Mouse (Mus musculus): ENCODE measurements around the gene Dnlz.

Gene Dnlz

DNA sequence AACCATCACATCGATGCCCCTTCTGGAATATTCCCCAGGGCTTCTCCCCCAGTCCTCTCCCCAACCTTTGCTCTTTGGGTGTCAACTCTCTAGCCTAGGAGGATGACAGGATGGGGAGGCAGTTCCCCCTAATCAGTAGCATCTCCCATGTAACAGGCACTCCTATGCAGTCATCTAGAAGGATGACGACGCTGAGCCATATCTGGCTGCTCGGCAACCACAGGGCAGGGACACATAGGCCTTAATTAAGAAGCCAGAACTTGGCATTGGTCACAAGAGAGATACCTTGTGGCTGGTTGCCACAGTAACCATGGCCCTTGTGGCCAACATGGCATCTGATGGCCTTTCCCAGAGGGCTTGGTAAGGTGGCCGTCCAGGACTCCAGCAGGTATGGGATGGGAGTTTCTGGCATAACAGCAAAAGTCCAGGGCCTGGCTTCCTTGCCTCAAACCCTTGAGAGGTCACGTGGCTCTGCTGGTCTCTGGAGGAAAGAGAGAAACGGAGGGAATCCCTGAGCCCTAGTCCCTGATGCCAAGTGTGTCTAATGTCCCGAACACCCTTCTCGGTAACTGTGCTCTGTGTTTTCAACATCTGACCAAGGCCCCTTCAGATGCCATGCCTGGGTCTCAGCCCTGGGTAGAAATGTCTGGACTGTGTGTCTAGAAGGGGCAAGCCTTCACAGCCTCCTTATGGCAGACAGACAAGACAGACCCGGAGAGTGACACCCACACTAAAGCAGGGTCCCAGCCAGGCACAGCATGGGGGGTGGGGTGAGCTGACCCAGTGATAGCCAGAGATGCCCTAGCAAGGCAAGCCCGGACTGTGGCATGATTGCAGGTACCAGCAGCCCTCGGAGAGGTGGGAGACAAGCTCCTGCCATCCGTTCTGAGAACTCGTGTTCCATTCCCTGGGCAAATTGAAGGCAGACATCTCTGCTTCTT lies 31.4 kb downstream of the Dnlz start:
- peak; percentile 37 for DNase-seq (ENCODE audit: inconsistent ontology term)

DNA sequence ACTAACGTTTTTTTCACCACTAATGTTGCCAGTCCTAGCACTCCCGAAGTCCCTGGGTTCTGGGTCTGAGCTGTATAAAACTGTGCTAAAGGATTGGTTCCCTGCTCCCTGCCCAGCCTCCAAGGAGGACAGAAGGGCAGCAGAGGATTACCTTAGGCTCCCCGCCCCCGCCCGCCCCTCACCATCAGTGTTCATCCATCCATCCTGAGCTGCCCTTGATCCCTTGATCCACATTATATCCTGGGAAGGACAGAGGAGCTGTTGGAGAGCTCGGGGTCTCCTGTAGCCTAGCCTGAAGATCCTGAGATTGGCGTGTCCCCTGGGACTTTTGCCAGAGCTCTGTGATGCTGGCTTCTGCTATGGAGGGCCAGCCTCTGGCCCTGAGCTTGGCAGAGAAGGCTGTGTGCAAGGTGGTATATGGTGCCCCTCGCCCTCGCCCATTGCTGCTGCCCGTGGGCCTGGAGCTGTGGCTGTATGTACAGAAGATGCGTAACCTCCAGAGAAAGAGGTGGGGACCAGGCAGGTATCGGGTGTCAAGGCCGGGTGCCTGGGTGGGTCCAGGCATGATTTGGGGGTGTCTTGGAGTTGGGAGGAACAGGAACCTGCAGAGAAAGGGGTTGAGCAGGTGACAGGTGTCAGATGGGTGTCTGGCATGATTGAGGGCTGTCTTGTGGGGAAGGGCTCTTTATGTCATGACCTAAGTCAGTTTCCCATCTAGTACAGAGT lies 32.2 kb downstream of the Dnlz start:
- DNase-seq (ENCODE audit: inconsistent ontology term): no peak

DNA sequence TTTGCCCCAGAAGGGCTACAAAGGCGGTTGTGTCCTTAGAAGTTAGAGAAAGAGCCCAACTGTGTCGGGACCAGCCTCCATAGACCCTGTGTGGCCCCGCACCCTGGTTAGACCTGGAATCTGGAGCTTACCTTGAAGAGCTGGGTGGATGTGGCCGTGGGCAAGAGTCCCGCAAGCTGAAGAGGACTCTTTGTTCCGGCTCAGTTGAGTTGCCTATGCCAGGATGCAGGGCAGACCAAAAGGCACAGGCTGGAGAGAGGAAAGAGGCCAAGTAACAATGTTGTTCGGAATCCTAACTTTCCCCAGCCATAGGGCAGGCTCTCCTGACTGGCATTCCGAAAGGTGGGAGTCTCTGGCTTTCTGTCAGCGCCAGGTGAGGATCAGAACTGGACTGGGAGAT lies 32.8 kb downstream of the Dnlz start:
- no peak for DNase-seq (ENCODE audit: inconsistent ontology term)

DNA sequence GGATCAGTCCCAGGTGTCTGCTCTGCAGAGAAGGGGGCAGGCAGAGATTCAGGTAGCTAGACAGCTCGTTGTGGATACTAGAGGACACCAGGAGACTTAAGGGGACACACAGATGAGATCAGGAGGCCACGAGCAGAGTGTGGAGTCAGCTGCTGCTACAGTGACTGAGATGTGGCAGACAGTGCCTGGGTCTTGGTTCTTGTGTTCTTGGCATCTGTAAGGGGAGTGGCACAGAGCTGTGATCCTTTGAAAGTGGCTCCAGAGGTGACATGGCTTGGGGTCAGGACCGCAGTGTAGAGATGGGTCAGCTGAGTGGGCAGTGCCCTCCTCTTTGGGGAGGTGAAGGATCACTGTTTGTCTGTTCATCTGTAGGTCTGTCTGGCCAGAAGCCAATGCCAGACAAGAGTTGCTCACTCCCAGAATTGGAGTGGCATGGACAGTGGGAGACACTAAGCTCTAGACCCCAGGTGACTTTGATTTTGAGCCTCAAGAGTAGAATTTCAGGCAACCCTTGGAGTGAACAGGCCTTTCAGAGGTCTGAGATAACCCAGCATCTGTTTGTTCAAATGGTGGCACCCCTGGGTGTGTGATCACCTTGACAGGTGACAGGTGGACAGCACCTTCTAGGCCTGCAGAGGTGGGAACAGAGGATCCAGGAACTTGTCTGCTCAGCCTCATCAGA lies 33.8 kb downstream of the Dnlz start:
- DNase-seq (ENCODE audit: inconsistent ontology term): no peak

DNA sequence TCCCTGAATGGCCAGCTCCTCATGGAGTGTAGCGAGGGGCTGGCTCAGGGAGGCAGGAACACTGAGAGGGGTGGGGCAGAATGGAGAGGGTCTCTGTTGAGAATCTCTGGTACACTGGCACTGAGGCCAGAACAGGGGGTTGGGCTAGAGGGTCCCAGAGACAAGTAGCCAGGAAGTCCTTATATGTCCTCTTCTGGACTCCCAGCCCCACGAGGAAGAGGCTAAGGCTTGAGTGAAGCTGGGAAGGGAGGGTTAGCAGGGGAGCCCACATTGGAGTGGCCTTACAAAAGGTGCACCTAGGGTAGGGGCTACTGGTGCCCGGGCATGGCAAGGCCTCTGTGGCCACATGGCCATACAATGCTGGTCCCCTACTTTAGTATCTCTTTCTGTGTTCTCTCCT lies 34.5 kb downstream of the Dnlz start:
- DNase-seq (ENCODE audit: inconsistent ontology term): no peak

DNA sequence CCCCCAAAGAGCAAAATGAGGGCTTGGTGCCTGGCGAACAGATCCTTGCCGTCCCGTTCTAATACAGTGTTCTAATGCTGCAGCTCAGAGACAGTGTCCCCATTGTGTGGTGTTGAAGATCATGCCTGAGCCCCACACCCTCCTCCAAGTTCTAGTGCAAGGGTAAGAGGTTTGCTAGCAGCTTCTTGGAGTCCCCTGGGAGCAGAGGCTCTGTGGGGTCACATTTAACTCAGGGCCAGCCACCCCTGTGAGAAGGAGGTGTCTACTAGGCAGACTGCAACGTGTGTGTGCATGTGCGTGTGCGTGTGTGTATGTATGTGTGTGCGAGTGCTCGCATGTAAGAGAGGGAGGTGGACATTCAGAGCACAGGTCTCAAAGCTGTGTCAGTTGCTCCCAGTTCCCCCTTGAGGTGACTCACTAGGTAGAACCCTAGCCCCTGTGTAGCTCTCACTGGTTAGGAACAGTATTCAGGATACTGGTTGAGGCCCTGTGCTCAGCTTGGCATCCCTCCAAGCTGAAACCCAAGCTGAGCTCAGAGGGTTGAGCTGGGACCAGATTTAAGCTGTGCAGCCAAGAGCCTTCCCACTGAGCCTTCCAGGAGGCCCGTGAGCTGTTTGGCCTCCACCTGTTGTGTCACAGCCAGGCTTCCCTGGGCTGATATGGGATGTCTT lies 35.2 kb downstream of the Dnlz start:
- peak; percentile 54 for DNase-seq (ENCODE audit: inconsistent ontology term)

DNA sequence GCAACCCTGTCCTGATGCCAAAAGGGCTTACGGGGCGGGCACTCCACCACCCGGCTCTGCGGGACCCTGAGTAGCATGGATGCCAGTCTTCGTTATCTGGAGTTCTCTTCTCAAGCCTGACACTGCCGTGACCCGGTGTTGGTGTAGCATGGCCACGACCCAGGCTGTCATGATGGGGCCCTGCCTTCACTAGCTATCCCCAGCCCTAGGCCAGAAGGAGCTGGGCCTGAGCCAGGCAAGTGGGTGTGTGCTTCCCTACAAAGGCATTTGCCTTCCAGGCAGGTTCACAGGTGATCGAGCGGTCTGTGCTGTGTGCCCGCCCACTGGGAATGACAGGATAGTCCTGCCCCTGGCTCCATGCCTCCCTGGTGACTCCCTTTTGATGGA lies 36.0 kb downstream of the Dnlz start:
- DNase-seq (ENCODE audit: inconsistent ontology term): no peak

DNA sequence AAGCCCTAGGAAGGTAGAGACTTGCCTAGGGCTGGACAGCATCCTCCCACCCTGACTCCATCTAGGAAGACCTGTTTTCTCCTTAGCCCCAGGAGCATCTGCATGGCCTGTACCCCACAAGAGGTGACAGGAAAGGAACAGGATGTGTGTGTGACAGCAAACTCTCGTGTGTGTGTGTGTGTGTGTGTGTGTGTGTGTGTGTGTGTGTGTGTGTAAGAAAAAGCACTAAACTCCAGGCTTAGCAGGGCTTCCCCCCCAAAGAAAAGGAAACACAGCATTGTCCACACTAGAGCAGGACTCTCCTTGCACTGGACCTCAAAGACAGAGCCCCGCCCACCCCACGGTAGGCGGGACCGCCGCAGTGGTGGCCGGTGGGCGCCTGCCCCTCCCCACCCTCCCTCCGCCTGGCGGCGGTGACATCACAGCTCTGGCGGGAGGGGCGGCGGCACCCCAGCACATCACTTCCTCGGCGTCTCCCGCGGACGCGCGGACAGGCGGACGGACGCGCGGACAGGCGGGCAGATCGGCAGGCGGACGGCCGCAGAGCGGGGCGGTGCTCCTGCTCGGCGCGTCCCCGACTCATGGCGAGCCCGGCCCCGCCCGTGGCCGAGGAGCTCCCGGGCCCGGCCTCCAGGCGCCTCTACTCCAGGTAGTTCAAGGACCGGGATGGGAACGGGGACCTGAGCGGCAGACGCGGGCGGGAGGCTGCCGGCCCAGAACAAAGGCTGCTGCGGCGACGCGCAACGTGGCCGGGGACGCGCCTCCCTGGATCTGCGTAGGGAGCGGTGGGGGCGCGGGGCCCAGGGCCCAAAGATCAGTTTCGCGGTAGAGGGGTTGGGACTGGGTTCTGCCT lies 36.6 kb downstream of the Dnlz start, which contains the start of gene Gpsm1:
TSS of gene Gpsm1 (plus strand) at position 444 of the 853 bp plus-strand sequence.
- DNase-seq (ENCODE audit: inconsistent ontology term): peak; percentile 95

DNA sequence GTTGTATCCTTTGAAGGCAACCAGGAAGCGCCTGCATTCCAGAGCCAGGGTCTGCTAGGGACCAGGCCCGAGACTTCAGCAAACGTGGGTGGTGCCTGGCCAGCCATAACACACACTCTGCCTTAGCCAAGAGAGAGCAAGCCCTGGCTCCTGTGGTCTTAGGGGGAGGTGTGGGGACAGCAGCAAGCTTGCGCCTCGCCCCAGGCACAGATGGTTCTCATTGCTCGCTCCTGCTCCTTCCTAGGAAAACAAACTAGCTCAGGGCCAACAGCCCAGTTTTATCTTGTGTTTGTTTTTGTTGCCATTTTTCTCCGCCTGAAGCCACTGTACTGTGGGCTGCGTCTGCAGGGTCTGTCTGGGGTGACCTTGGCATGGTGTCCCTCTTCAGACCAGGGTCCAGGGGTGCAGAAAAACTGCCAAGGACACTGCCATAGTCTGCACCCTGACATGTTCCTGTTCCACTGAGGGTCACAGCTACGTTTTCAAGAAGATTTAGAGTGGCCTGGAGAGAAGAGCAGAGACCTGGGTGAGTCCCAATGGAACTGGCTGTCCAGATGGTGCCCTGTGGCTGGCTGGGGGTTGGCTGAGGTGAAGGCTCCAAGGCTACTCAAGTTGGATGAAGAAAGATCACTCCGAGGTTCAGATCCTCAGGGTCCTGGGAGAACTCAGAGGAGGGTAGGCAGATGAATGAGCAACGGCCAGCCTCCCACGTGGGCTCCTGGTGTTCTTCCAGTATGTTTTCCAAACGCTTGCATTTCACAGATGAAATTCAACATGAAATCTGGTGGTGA lies 37.4 kb downstream of the Dnlz start:
- peak; percentile 38 for DNase-seq (ENCODE audit: inconsistent ontology term)

DNA sequence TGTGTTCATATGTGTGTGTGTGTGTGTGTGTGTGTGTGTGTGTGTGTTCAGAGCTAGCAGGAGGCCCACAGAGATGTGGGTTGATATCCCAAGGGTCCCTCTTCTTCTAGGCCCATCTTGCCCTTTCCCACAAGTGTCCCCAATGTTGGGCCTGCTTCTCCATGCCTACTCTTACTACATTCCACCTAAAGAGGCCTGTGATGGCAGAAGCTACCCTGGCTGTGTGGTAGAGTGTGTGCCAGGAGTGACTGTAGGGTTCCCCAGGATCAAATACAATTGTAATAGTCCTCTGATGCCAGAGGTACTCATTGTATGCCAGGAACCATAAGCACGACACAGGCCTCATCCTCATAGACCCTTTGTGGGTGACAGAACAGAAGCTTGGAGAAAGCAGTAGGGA lies 38.5 kb downstream of the Dnlz start:
- DNase-seq (ENCODE audit: inconsistent ontology term): no peak

DNA sequence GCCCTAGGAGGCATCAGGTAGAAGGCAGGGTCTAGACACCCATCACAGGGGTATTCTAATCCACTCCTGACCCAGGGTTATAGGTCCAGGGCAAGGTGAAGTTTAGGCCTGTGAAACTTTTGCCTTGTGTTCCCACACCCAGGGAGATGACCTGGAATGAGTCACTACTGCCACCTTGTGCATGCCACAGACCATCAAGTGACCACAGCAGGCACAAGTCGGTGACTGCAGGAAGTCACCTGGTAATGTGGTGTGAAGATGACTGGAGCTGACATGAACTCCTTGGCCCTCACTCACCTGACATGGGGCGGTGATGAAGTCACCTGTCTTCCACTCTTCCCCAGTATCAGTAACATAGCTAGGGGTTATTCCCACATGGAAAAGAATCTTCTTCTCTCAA lies 39.1 kb downstream of the Dnlz start:
- no peak for DNase-seq (ENCODE audit: inconsistent ontology term)

DNA sequence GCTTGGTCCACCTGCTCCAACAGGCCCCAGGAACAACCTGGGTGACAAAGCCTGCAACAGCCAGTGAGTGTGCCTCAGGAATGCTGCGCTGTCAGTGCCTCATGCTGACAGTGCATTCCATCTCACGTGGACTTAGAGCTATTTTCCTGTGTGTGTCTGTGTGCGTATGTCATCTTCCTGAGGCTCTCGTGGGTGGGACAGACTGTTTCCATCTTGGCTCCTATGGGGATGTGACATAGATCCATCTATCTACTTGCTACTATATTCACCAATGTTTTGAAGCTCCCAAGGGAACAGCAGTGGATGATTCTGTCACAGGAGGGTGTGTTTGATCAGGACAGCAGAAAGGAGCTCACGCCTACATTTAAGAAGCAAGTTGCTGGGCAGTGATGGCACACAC lies 40.0 kb downstream of the Dnlz start:
- peak; percentile 44 for DNase-seq (ENCODE audit: inconsistent ontology term)

DNA sequence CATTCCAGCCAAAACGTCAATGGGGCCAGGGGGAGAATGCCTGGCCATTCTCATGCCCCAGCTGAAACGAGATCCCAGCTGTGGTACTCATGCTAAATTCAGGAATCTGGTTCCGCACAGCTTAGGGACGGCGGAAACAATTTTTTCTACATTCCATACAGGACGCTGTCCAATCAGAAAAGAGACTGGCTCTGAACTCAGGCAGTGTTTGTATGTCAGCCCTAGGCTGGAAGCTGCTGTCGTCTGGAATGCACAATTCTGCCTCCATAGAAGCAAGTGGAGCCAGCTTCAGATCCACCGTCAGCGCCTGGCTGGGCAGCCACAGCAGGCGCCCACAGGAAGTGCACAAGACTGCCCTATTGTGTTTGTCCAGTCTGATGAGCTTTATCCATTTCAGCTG lies 42.2 kb downstream of the Dnlz start:
- peak; percentile 97 for DNase-seq (ENCODE audit: inconsistent ontology term)

DNA sequence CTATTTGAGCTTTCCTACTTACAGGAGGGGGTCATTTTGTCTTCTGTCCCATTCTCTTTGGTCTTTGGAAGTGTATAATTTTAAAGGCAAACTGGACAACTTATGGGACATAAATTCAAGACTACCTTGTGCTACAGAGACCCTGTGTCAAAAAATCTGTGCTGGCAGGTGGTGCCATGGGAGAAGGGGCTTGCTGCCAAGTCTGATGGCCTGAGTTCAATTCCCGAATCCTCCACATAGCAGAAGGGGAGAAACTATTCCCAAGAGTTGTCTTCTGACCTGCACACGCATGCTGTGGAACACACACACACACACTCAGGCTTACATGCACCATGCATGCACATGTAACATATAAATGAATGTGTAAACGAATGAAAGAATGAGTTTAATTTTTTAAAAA lies 45.2 kb downstream of the Dnlz start:
- DNase-seq (ENCODE audit: inconsistent ontology term): no peak

DNA sequence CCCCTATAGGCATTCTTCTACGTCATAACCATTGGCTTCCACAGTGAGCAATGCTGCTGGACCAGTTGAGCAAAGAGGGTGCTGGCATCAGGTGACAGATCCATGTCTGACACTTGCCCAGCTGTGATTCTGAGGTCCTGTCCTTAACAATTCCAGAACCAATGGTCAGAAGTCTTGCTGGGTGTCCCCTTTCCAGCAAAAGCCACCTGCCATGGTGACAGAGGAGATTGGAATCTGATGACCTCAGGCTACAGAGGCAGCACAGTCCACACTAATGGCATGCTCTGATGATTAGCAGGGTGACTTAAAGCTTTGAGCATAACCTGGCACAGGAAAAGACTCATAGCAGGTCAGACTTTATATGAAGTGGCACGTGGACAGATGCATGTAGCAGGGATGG lies 46.4 kb downstream of the Dnlz start:
- DNase-seq (ENCODE audit: inconsistent ontology term): peak; percentile 59

DNA sequence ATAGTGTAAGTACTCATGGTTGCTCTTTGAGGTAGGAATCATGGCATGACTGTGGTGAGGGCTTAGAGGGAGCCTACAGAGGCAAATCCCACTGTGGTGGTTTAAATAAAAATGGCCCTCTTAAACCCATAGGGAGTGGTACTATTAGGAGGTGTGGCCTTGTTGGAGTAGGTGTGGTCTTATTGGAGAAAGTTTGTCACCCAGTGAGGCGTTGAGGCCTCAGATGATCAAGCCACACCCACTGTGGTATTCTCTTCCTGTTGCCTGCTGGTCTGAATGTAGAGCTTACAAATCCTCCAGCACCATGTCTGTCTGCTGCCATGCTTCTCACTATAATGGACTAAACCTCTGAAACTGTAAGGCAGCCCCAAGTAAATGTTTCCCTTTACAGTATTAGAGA lies 47.2 kb downstream of the Dnlz start:
- no peak for DNase-seq (ENCODE audit: inconsistent ontology term)

DNA sequence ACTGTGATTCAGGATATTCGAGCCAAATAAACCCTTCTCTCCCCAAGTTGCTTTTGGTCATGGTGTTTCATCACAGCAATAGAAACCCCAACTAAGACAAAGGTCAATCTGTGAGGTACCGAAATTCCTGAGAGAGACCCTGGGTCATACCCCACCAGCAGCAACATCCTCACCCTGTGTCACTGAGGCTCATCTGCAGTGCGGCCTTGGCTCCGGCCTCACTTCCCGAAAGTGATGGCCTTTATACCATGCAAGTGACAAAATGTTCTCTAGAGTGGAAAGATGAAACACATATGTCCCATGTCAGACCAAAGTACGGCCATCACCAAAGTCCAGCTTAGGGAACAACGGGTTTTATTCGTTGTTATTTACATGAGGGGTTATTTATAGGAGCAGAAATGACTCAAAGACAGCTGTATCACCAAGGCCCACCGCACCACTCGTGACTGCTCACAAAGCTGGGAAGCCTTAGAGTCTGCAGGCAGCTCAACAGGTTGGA lies 49.9 kb downstream of the Dnlz start:
- no peak for DNase-seq (ENCODE audit: inconsistent ontology term)

DNA sequence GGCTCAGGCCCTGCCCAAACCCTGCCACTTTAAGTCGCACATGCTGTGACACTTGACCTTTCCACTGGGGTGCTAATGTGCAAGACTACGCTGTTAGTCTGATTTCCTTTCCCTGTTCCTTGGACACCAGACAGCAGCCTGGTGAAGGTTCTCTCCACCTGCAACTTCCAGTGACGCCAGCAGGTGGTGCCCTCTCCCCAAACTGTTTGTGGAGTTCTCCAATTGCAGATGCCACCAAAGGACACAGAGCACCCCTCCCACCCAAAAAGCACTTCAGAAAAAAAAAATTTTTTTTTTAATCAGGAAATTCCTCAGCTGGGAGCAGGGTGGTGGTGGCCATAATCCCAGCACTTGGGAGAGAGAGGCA lies 51.1 kb downstream of the Dnlz start:
- DNase-seq (ENCODE audit: inconsistent ontology term): peak; percentile 93

DNA sequence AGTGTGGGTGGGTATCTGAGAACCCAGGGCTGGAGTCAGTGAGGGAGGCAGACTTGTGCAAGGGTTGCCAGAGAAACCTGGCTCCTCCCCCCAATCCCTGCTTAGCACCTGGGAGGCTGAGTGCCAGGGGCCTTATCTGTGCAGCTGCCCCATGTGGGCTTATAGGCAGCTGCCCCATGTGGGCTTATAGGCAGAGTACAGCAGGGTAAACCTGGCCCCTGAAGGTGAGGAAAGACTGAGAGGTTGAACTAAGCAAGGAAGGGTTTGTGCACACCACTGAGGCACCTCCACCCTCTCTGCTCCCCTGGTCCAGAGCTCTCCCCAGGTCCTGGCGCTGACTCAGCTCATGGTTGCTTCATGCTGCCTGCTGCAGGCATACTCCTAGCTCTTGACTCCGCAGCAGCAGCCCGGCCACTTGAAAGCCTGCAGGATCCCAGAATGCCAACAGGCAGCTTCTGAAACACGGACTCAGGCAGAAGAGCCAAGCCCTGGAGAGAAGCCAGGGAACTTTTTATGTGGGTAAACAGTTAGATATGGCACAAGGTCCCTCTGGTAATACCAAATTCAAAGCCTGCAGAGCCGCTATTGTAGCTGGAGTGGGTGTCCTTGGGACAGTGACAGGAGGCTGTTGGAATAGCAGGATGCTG lies 51.6 kb downstream of the Dnlz start:
- no peak for DNase-seq (ENCODE audit: inconsistent ontology term)

All from Muller cell, postnatal 12 days (primary cell).